Mouse (Mus musculus) mouse embryonic stem cell (cell line): ENCODE results near the gene Itk.

Experiments
- in situ Hi-C, 2 experiments: fragments of 300-500 bp; cut with MboI; formaldehyde crosslinking; loops; 1 replicate in 1 of 2; 3 replicates in 1 of 2; pipeline ENCODE4 v1.14.3; 2019 to 2020; ENCODE audit warnings: low sequenced_read_pairs in 2 of 2, low pct_unique_long_range_greater_than_20kb in 1 of 2, mixed read lengths in 1 of 2; ENCODE audit not compliant: unreplicated experiment in 1 of 2

Itk gene

DNA sequence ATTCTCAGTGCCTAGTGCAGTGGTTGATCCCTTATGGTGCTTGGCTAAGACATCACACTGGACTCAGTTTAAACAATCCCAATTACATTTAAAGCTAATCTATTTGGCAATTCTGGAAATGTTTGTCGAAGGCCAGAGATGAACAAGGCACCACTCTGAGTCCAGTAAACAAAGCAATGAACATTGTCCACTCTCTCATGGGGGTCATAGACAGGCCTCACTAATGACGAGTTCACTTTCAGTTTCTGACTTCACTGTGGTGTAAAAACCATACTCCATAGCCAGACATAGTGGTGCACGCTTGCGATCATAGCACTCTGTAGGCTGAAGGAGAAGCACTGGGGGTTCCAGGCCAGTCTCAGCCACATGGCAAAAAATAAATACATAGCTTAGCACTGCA, 18.9 kb downstream of the Itk start:
- in situ Hi-C loops: no loop called here

DNA sequence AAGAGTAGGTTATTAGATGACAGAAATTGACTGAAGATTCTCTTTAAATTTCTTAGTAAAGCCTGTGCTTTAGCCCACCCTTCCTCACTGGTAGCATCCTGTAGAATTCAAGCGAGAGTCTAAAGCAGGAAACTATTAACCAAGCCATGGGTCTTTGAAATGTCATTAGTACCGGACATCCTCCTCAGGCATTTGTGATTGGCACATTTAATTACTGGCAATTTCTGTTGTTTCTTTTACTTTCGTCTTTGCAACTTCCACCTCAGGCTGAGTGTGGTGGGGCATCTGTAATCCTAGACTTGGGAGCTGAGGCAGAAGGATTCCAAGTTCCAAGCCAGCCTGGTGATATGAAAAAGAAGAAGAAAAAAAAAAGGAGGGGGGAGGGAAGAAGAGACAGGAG, 23.0 kb downstream of the Itk start:
- in situ Hi-C loops: no loop called here

DNA sequence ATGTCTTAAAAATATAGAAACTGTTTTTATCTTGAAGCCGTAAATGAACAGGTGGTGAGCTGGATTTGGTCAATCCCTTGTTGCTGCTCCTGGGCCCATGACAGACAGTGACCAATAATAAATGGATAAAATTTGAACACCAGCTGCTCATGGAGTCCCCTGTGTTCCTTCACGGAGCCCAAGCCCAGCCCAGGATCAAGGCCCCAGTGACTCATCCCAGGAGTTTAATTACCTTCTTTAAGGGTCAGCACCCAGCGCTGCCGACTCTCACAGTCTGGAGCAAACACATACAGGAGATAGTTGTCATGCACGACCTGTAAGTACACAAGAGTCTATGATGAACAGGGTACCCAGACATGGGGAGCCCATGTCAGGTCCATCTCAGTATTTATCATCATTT, 23.6 kb downstream of the Itk start:
- in situ Hi-C loops: no loop called here

DNA sequence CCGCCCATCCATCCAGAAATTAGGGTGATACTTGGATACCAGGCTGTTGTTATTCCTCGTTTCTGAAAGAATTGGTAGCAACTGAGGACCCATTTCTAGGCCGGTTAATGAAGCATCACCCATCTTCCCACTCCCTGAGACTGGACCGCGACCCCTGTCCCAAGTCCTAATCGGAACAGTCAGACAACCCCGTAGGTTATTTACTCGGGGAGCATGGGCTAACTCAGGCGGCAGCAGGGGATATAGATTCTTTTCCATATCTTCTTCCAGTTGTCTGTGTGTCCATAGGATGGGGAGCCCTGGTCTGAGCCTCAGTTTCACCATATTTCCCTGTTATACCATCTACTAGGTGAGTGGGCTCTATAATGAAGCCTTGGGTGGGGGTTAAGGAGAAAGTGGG, 25.5 kb downstream of the Itk start:
- in situ Hi-C loops: no loop called here

DNA sequence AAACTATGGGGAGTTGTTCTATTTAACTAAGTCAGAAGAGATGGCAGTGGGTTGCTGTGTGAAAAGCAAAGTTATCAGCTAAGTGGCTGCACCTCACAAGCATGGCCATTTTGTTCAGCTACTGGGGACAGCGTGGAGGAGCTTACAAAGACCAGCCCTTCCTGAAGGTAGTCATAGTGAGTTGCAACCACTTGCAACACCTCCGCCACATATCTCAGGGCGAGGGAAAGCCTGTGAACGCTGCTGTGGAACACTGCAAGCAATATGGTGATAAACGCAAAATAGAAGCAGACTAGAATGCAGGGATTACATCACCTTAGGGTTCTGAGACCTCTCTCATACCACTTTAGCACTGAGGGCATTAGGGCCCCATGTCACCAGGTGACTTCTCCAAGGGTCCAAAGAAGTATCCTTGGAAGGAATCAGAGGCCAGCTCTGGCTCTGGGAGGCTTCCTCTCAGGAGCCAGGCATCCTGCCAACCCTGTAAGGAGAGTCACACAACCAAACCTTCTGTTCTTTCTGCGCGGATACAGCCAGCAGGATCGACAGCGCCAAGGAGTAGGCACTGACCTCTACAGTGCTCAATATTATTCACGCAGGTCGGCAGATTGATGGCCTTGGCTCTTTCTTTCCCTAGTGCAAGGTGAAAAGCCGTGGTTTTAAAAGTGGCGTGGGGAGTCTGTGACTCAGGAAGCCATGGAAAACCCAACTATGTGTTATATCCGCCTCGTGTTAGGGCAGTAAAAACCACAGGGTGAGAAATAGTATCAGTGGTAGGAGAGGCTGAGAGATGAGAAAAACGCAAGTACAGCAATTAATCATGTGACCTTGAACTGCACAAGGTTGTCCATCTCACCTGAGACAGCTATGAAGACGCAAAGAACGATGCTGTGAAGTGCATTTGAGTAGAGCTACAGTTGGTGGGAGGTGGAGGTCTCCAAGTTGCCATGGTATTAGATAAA, 27.0 kb downstream of the Itk start:
- in situ Hi-C loops: no loop called here

DNA sequence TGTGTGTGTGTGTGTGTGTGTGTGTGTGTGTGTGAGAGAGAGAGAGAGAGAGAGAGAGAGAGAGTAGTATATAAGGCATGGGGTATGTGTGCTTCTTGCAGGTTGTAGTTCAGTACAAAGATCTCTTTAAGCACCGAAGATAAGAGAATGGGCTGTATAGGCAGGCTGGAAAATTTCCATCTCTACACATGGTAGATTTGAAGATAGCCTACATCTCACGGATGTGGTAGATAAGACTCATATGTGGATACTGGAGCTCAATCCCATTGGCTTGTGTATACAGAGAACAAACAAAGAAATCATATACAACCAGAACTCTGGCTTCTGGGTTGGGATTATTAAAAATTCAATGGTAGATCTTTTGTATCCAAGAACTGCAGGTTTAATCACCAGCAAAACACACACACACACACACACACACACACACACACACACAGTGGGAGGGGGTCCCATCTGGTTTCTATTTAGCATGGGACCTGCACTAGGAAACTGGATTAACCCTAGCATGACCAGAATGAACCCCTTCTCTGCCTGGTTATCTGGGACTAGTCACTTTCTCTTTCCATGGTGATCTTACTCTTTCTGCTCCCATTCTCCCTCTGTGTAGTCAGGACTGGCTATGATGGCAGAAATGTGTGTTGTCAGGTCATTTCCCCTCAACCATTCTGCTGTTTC, 28.2 kb downstream of the Itk start:
- in situ Hi-C loops: no loop called here

DNA sequence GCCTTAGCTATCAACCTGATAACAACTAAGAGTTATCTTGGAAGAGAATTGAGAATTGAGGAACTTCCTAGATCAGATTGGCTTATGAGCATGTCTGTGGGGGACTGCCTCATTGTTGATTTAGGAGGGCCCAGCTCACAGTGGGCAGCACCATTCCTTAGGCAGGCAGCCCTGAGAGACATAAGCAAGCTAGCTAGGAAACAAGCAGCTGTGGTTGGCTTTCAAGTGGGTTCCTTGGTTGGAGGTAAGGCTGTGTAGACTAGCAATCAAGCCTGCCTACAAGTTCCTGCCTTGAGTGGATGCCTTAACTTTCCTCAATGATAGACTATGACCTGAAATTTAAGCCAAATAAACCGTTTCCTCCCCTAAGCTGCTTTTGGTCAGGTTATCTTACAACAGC, 30.9 kb downstream of the Itk start:
- in situ Hi-C loops: no loop called here

DNA sequence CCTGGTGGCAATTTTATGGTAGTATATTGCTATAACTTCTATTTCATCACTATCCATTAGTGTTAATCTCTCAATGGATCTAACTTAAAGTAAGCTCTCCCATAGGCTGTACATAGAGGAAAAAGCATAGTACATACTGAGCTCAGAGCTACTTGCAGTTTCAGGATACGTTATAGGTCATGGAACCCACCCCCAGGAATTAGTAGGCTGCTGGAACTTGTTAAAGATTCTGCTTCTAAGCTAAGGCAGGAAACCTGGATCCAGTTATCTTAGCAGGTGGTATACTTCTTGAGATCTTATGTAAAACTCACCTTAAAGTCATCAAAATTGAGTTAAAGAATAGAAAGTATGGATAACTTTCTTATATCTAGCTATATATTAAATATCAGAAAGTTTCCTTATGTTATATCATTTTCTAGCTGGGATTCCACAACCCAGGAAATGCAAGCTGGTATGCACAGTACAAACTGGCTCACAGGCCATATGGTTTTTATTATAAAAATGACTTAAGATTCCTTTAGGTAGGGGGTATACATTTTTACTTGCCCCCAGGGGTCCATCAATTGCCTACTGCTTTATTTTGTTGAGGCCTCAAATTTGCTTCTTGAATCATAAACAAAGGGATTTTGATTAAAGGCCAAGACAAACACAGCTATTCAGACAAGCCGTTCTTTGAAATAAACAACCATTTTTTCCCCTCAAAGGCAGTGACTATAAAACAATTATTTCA, 39.5 kb downstream of the Itk start:
- in situ Hi-C loops: no loop called here

DNA sequence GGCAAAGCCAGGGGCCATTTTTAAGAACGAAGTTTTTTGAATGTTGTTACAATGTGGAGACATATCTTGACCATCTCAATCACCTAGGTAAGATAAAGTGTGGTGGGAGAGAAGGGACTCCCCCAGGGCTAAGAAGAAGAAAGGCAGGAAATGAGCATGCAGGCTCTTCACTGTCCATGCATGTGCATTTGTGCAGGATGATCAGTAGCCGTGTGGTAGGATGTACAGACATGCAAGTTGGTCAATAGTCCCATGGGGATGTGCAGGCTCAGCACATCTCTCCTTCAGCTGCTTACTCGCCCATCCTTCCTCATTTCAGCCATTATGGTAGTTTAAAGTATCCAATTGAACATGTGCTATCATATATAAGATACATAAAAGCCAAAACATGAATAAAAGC, 40.9 kb downstream of the Itk start:
- in situ Hi-C loops: no loop called here

DNA sequence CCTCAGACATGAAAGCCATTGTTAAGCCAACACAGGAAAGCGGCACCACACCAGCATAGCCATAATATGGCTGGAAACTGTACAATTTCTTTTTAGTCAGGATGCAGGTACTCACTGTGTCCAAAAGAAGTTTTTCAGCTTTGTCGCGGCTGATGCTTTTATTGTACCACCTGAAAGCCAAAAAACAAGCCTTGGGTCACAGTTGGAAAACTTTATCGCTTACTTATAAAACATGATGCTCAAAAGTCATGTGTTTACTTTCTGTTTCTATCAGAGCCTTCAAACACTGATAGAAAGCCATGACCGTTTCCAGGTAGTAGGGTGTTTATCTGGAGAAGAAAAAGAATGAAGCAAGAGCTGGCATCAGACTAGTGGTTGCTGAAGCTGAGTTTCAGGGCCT, 41.6 kb downstream of the Itk start:
- in situ Hi-C loops: no loop called here

DNA sequence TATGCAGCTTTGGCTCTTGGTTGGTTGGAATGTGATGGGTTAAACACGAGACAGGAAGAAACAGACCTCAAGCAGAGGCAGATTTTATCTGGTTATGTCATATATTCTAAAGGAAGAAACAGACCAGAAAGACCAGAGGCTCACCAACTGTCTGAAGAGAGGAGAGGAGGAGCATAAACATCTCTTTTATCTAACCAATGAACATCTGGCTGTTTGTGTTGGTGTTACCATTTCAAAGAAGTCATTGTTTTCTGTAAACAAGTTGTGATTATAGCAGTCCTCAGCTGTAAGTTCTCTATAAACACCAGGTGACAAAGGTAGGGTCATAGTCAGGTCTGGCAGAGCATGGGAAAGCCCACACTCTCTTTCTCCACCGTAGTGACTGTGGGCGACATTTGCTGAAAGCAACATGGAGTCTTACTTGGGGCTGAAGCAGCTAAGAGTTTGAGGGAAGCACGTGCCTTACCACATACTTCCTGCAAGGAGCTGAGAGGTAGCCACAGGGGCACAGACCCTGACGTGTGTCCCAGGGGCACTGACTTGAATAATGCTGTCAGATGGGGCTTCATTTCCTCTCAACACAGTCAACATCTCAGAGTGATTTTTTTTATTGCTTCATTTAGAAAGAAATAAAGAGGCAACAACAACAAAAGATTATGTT, 45.3 kb downstream of the Itk start:
- in situ Hi-C loops: no loop called here

DNA sequence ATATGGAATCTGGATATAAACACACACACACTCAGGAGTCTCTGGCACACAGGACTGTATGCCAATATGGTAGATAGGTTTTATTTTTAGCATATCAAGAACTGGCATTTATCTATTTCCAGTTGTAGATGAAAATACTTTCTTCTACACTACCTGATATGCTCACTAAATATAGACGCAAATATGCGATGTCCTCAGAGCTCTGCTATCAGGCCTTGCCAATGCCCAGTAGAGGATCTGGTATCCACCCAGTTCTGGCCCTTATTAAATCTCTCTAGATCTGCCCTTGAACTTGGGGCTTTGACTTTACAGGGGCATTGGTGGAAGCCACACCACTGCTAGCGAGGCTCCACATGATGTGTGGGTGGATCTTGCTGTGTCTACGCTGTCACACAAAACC, 47.4 kb downstream of the Itk start:
- in situ Hi-C loops: no loop called here

DNA sequence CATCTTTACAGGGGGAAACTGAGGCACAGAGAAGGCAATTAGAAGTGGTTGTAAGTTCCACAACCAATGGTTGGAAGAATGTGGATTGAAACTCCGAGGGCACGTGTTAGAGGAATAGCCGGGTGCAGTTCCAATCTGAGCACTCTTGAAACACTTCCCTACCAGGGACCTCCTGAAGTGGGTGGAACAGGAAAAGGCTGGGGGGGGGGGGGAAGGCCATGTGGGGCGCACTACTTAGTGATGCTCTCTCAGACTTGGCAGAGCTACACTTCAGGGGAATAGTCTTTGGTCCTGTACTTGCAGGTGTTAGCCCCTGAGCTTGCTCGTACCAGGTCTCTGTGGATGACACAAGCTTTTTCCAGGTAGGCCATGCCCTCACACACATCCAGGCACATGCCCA, 53.3 kb downstream of the Itk start:
- in situ Hi-C loops: no loop called here

DNA sequence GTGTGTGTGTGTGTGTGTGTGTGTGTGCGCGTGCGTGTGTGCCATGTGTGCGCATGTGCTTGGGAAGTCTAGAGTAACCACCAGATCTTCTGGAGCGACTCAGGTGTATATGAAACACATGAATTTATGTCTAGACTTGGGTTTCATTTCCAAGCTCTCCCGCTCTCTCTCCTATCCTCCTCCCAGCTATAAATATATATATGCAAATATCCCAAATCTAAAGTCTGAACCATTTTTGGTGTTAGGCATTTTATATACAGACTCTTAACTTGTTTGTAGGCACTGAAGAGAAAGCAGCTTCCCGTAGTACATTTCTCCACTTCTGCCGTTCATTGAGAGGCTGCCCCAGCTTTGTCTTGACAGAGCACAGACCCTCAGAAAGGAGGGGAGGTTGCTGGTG, 57.1 kb downstream of the Itk start:
- in situ Hi-C loops: no loop called here

DNA sequence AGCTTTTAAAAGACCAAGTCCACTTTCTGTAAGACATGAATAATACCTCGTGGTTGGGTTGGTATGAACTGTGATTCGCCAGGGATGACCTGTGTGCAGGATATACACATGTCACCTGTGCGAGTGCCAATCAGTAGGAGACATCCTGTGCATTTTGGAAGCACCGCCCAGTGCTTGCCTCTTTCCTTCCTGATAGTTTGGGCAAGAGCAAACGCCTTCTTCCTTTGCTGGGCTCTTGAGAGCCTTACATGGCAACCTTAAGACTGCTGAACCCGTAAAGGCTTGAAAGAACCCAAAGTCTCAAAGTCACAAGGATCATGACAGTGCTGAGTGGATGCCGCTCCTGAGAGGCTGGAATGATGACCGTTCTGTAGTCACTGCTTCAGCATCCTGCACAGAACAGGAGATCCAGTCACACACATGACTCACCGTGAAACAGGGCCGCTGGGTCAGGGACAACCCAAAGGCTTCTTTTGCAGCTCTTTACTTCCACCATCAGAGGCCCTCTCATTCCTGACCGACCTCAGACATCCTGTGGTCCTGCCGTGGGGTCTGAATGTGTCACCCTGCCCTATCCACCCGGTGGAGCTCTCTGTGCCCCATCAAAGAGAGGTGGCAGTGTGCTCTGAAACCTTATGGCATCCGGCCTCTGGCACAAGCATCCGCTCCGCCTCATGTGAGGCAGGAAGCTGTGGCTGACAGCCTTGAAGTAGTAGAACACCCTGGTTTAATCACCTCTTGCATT, 62.9 kb downstream of the Itk start:
- in situ Hi-C loops: no loop called here

DNA sequence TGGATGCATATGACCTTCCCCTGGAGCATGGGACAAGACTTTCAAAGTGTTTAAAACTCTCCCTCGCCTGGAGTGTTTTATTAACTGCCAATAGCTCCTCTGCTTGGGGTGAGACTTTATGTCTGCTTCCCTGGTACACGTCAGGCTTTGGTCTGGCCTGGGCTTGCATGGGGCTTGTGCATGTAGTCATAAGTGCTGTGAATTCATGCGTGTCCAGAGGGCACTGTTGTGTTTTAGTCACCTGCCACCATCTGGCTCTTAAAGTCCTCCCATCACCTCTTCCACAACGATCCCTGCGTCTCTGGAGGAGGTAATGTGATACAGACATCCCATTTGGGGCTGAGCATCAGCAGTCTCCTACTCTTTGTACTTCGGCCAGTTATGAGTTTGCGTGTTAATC, 67.8 kb downstream of the Itk start:
- in situ Hi-C loops: no loop called here

DNA sequence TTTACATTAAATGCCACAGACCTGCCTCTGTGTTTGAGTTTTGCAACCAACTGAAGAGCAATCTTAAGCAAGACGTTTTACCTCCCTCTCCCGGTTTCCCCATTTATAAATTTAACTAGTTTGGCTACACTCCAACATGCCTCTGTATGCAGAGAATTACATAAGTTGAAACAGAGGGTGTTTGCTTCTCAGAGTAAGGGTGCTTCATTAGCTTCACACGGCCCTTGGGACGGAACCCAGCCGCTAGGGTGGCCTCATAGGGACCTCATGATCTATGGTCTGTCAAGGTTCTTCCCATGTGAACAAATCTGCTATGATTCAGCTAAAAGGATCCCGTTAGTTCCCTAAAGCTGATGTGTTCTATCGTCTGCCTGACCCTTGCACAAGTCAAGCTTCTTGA, 74.8 kb downstream of the Itk start:
- in situ Hi-C loops: no loop called here

DNA sequence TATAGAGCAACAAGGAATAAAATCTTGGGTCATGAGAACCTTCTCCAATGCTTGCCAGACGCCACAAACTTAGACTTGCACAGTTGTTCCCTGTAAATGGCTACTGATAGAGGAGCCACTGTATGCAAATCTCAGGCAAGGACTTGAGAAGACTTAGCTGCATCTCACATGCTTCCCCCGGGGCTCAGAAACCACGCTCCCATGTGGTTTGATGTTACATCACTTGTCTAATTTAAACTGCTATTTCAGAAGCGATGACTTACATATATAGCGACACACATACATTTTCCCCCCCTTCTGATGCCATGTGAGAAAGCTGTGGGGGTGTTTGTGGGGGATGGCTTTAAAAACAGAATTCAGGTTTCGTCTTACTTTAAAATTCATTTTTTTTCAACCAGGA, 75.5 kb downstream of the Itk start:
- in situ Hi-C loops: no loop called here
